Mouse (Mus musculus) heart, embryonic 11.5 days (tissue): ENCODE measurements around the gene Ehhadh. TPM values are rescaled to one million over a fixed set of nuclear protein-coding genes. Genes with fewer than 3 reads are reported as not detected.

Source experiments
- ATAC-seq: fragments of 200-750 bp; cut with Nextera tagmentation; replicated peaks from 2 replicates; pipeline ENCODE4 v1.8.0; 2017; ENCODE audit warnings: moderate library complexity; ENCODE audit not compliant: insufficient number of reproducible peaks, low FRiP score, low TSS enrichment
- H3K27ac ChIP-seq: fragments of 300-500 bp; sonication (generic); 2 replicates; pipeline ENCODE4 v1.5.1; 2014; ENCODE audit warnings: mild to moderate bottlenecking, low read depth, low read length
- H3K27me3 ChIP-seq: fragments of 300-500 bp; sonication (generic); 2 replicates; pipeline ENCODE4 v1.6.1; 2014; ENCODE audit warnings: mild to moderate bottlenecking, low read length, mixed read lengths; ENCODE audit not compliant: control insufficient read depth, insufficient read depth
- H3K36me3 ChIP-seq: fragments of 300-500 bp; sonication (generic); 2 replicates; pipeline ENCODE4 v1.6.1; 2014; ENCODE audit warnings: mild to moderate bottlenecking, low read length, moderate library complexity, mixed read lengths; ENCODE audit not compliant: control insufficient read depth, insufficient read depth
- H3K4me1 ChIP-seq: fragments of 300-500 bp; sonication (generic); 2 replicates; pipeline ENCODE4 v1.6.1; 2014; ENCODE audit warnings: low read length; ENCODE audit not compliant: control insufficient read depth, insufficient read depth
- H3K4me2 ChIP-seq: fragments of 300-500 bp; sonication (generic); 2 replicates; pipeline ENCODE4 v1.6.1; 2014; ENCODE audit warnings: mild to moderate bottlenecking, moderate library complexity
- H3K4me3 ChIP-seq: fragments of 300-500 bp; sonication (generic); 2 replicates; pipeline ENCODE4 v1.5.1; 2014; ENCODE audit warnings: low read depth, low read length
- H3K9ac ChIP-seq: fragments of 300-500 bp; sonication (generic); 2 replicates; pipeline ENCODE4 v1.6.1; 2014; ENCODE audit warnings: mild to moderate bottlenecking, low read depth, low read length, moderate library complexity
- H3K9me3 ChIP-seq: fragments of 300-500 bp; sonication (generic); replicated peaks from 2 replicates; pipeline ENCODE4 v1.6.1; 2016; ENCODE audit warnings: low read length; ENCODE audit not compliant: control insufficient read depth
- WGBS: fragments of 180-500 bp; shearing (Covaris S2); extraction: QIAGEN DNeasy Blood & Tissue Kit; methylation state at CpG from one replicate; pipeline ENCODE4 v1.1.7; 2014; ENCODE audit not compliant: insufficient replicate concordance; 5-methylcytosine and 5-hydroxymethylcytosine counted together
- polyA plus RNA-seq: library from polyadenylated mRNA; unstranded; fragments of >200 nt; fragmentation: Nextera tagmentation; extraction: Ambion mirVana; gene quantifications from 2 replicates; pipeline ENCODE4 v1.2.1, GENCODE M21; 2014

Gene Ehhadh
- polyA plus RNA-seq, 1 experiment from 2014 or later, result 2.8 TPM

DNA sequence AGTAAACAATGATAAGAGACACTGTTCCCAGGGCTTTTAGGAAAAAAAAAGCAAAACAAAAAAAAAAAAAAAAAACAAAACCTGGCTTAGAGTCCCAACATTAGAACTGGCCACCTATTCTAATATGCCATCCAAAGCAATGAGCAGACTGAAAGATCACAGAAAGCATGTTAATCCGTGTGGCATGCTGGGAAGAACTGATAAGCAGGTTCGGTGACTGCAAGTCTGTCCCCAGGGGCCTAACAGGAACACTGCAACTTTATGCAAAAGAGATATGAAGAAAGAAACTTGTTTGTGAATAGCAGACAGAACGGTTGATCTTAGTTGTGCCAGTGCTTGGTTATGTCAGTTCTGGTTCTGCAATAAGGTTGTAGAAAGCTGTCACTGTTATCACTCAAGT is 4.2 kb upstream of the Ehhadh start:
- 30% methylated on average over 3 of the region's 3 CpGs for WGBS
- H3K27me3 ChIP-seq, result no peaks in the 10 kb centered on the region
- H3K4me3 ChIP-seq, result no peak overlapping the region
- 0 out of 2 replicates have a peak, but pooled peaks cover 2% of the 10 kb centered on the region for H3K4me1 ChIP-seq
- no peaks in the 10 kb centered on the region for H3K36me3 ChIP-seq
- H3K9ac ChIP-seq, result no peak overlapping the region
- H3K9me3 ChIP-seq, result no peaks in the 10 kb centered on the region
- ATAC-seq, result no peak
- H3K27ac ChIP-seq, result no peak overlapping the region
- no peak overlapping the region for H3K4me2 ChIP-seq

DNA sequence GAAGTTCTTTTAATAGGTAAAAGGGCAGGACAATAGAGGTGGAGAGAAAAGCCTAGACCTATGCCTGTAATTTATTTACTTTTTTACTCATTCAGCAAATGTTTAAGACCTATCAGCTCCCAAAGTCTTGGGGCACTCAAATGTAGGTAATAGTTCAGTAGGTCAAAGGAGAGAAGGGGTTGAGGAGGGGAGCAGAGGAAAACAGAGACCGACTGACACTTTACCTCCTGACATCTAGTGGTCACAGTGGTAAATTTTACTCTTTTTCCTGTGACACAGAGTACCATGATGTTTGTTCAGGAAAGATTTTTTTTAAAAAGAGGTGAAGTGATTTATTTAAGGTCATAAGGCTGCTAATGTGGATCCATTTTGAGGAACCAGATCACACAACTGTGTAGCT is 2.9 kb upstream of the Ehhadh start:
- H3K4me1 ChIP-seq, result 0 out of 2 replicates have a peak, but pooled peaks cover 2% of the 10 kb centered on the region
- no peak overlapping the region for H3K9ac ChIP-seq
- H3K9me3 ChIP-seq, result no peaks in the 10 kb centered on the region
- no peak overlapping the region for H3K4me3 ChIP-seq
- ATAC-seq, result no peak
- H3K27ac ChIP-seq, result no peak overlapping the region
- no peaks in the 10 kb centered on the region for H3K36me3 ChIP-seq
- WGBS, result 15% methylated on average over 1 of the region's 1 CpGs
- no peaks in the 10 kb centered on the region for H3K27me3 ChIP-seq
- H3K4me2 ChIP-seq, result no peak overlapping the region

DNA sequence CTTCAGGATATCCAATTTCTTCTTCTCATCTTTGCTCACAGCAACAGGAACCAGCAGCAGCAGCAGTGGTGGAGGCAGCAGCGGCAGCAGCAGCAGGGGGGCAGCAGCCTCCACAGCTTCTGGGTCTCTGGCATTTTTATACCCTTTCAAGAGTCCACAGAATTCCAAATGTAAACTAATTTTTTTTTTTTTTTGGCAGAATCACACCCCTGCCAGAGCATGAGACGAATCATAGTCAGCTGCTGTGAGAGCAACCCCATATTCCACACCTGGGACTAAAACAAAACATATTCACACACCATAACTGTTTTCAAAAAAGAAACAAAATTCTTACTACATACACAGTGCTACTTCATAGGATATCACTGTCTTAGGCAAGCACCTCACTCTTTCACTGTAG is 1.6 kb upstream of the Ehhadh start:
- Histone ChIP-seq H3K27me3 (no peaks in the 10 kb centered on the region), H3K27ac (no peak overlapping the region), H3K9ac (no peak overlapping the region), H3K4me2 (no peak overlapping the region), H3K4me1 (0 out of 2 replicates have a peak, but pooled peaks cover 2% of the 10 kb centered on the region), H3K36me3 (no peaks in the 10 kb centered on the region), H3K9me3 (no peaks in the 10 kb centered on the region), H3K4me3 (no peak overlapping the region)
- WGBS, result 69% methylated on average over 2 of the region's 2 CpGs
- ATAC-seq, result no peak

DNA sequence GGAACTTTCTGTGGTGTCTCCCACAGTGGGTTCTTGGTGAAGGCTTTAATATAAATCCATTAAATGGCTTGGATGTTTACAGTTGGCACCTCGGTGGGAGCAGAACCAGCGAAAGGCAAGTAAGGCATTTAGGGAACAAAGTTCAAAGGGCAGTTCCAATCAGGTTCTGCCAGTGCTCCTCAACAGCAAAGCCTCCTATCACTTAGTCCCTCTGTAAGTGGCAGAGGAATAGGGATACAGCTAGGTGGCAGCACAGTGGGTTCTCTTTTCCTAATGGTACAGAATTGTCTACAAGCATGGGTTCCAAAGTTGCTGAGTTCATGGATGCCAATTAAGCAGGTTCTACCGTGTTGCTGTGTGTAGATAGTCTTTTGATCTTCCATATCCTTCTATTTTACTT is 974 bp upstream of the Ehhadh start:
- Histone ChIP-seq H3K4me1 (0 out of 2 replicates have a peak, but pooled peaks cover 2% of the 10 kb centered on the region), H3K4me3 (no peak overlapping the region), H3K27me3 (no peaks in the 10 kb centered on the region), H3K9ac (no peak overlapping the region), H3K36me3 (no peaks in the 10 kb centered on the region), H3K9me3 (no peaks in the 10 kb centered on the region), H3K4me2 (no peak overlapping the region; the same call in 1 of the 2 replicates), H3K27ac (no peak overlapping the region)
- WGBS, result 39% methylated on average over 3 of the region's 3 CpGs
- no peak for ATAC-seq

DNA sequence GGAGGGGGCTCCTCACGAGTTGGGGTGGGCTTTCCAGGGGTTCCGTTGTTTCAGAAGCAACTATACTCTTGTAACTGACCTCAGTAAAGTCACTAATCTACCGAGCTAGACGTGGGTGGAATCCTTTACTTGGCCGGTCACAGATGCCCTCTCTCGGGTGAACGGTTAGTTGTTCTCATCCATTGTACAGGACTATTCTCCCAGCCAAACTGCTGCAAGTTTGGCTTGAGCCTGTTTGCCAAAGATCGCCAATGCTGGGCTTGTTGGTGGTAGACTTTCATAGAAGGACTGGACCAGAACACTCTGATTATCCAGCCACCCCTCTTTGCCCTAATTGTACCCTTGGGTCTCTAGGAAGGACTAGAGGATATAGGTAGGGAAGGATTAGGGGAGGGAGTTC is 1.3 kb downstream of the Ehhadh start:
- H3K4me1 ChIP-seq, result 0 out of 2 replicates have a peak, but pooled peaks cover 2% of the 10 kb centered on the region
- ATAC-seq, result no peak
- H3K4me3 ChIP-seq, result no peak overlapping the region
- no peaks in the 10 kb centered on the region for H3K36me3 ChIP-seq
- no peaks in the 10 kb centered on the region for H3K27me3 ChIP-seq
- H3K4me2 ChIP-seq, result no peak overlapping the region
- no peak overlapping the region for H3K9ac ChIP-seq
- H3K27ac ChIP-seq, result no peak overlapping the region
- H3K9me3 ChIP-seq, result no peaks in the 10 kb centered on the region
- 81% methylated on average over 8 of the region's 8 CpGs for WGBS

DNA sequence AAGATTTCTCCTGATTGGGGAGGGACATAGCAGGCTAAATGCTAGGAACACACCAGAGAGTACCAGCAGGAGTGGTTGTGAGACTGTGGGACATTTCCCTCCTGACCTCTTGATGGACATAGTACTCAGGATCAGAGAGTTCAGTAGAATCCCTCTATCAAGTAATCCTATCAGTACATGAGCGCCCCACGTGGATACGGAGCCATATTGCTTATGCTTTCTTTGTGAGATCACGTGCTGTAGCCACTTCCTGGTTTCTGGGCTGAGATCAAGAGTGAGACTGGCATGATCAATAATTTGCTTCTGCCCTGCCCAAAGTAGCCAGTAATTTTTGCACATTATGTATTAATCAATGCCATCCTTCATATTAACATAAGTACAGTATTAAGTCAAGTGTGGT is 2.6 kb downstream of the Ehhadh start:
- Histone ChIP-seq H3K9me3 (no peaks in the 10 kb centered on the region), H3K4me3 (no peak overlapping the region), H3K9ac (no peak overlapping the region), H3K27me3 (no peaks in the 10 kb centered on the region), H3K4me1 (0 out of 2 replicates have a peak, but pooled peaks cover 2% of the 10 kb centered on the region), H3K36me3 (no peaks in the 10 kb centered on the region), H3K4me2 (no peak overlapping the region), H3K27ac (no peak overlapping the region)
- 74% methylated on average over 4 of the region's 4 CpGs for WGBS
- no peak for ATAC-seq

DNA sequence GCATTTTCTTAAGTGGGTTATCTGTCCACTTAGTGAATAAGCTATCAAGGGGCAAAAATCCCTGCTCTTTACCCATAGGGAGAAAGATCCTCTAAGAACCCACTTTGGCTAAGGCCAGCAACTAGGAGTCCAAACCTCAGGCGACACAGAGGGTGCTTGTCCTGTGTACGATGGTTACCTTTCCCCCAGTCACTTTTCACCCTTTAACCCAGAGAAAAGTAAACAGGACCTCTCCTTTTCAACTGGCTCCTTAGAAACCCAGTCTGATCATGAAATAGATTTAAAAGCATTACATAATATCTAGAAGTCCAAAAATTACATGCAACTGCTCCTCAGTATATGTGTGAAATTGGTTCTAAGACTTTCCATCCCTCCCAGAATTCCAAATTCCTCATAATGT is 4.8 kb downstream of the Ehhadh start:
- ATAC-seq, result no peak
- no peak overlapping the region for H3K4me2 ChIP-seq
- H3K36me3 ChIP-seq, result no peaks in the 10 kb centered on the region
- 58% methylated on average over 2 of the region's 2 CpGs for WGBS
- H3K4me3 ChIP-seq, result no peak overlapping the region
- no peaks in the 10 kb centered on the region for H3K27me3 ChIP-seq
- H3K9me3 ChIP-seq, result no peaks in the 10 kb centered on the region
- 0 out of 2 replicates have a peak, but pooled peaks cover under 1% of the 10 kb centered on the region for H3K4me1 ChIP-seq
- H3K9ac ChIP-seq, result no peak overlapping the region
- no peak overlapping the region for H3K27ac ChIP-seq

DNA sequence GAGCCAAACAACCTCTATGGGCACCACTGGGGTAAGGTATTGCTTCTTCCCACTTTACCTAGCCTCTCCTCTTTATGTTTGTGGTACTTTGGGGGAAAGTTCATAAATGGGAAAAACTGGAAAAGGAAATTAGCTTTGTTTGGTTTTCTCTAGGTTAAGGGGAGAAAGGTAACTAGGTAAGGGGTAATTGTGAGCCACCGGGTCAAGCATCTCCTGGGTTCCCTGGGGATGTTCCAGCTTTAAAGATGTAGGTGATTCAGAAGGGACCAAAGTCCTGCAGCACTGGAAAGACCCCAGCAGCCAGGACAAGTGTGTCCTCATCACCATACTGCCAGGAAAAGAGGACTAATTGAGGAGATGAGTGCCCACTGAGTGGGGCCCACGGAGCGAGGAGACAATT is 5.7 kb downstream of the Ehhadh start:
- WGBS, result 81% methylated on average over 3 of the region's 3 CpGs
- Histone ChIP-seq H3K36me3 (no peaks in the 10 kb centered on the region), H3K27ac (no peak overlapping the region), H3K9ac (no peak overlapping the region), H3K27me3 (no peaks in the 10 kb centered on the region), H3K4me2 (no peak overlapping the region), H3K9me3 (no peaks in the 10 kb centered on the region), H3K4me3 (no peak overlapping the region), H3K4me1 (no peaks in the 10 kb centered on the region)
- ATAC-seq, result no peak

DNA sequence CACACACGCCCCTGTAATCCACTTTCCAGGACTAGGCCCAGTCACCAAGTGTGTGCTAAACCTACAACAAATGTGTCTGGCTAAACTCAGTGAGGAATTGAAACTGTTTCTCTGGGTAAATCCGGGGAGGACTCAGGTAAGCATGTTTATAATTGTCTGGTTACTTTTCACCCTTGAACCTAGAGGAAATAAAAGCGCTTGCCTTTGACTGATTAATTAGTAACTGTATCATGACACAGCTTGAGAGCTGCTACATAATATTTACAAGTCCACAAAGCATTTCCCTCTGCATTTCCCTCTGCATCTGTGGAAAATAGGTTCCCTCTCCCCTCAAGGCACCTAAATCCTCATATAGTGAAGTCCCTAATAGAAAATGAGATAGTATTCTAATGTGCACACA is 6.3 kb downstream of the Ehhadh start:
- H3K36me3 ChIP-seq, result no peaks in the 10 kb centered on the region
- 76% methylated on average over 3 of the region's 3 CpGs for WGBS
- no peak for ATAC-seq
- no peaks in the 10 kb centered on the region for H3K9me3 ChIP-seq
- no peak overlapping the region for H3K27ac ChIP-seq
- no peak overlapping the region for H3K9ac ChIP-seq
- no peaks in the 10 kb centered on the region for H3K4me1 ChIP-seq
- H3K4me2 ChIP-seq, result no peak overlapping the region
- H3K4me3 ChIP-seq, result no peak overlapping the region
- no peaks in the 10 kb centered on the region for H3K27me3 ChIP-seq
